Mouse (Mus musculus) limb, embryonic 11.5 days (tissue): ENCODE data around the gene Krt31. TPM values are rescaled to one million over a fixed set of nuclear protein-coding genes. Genes with fewer than 3 reads are reported as not detected.

Experiments
- ATAC-seq: fragments of 200-750 bp; cut with Nextera tagmentation; 2 replicates; pipeline ENCODE4 v1.8.0; 2017; ENCODE audit warnings: low read depth; ENCODE audit not compliant: insufficient number of reproducible peaks, low FRiP score, low TSS enrichment
- DNase-seq: peaks from one replicate; pipeline ENCODE4 v3.0.0-alpha.2; 2015; ENCODE audit warnings: low spot score
- H3K27ac ChIP-seq: fragments of 300-500 bp; sonication (generic); replicated peaks from 2 replicates; pipeline ENCODE4 v1.5.1; 2014; ENCODE audit warnings: low read depth, mild to moderate bottlenecking, low read length
- H3K27me3 ChIP-seq: fragments of 300-500 bp; sonication (generic); 2 replicates; pipeline ENCODE4 v1.6.1; 2014; ENCODE audit warnings: mild to moderate bottlenecking, low read length, mixed read lengths; ENCODE audit not compliant: control insufficient read depth, insufficient read depth
- H3K36me3 ChIP-seq: fragments of 300-500 bp; sonication (generic); 2 replicates; pipeline ENCODE4 v1.6.1; 2014; ENCODE audit warnings: mild to moderate bottlenecking, low read length, moderate library complexity, mixed read lengths; ENCODE audit not compliant: control insufficient read depth, insufficient read depth
- H3K4me1 ChIP-seq: fragments of 300-500 bp; sonication (generic); 2 replicates; pipeline ENCODE4 v1.6.1; 2014; ENCODE audit warnings: low read length, mixed read lengths; ENCODE audit not compliant: control insufficient read depth, insufficient read depth
- H3K4me2 ChIP-seq: fragments of 300-500 bp; sonication (generic); 2 replicates; pipeline ENCODE4 v1.6.1; 2014; ENCODE audit warnings: low read depth, mild to moderate bottlenecking, moderate library complexity; ENCODE audit not compliant: severe bottlenecking
- H3K4me3 ChIP-seq: fragments of 300-500 bp; sonication (generic); 2 replicates; pipeline ENCODE4 v1.5.1; 2014; ENCODE audit warnings: low read depth, low read length
- H3K9ac ChIP-seq: fragments of 300-500 bp; sonication (generic); 2 replicates; pipeline ENCODE4 v1.6.1; 2014; ENCODE audit warnings: mild to moderate bottlenecking, low read length
- H3K9me3 ChIP-seq: fragments of 300-500 bp; sonication (generic); 2 replicates; pipeline ENCODE4 v1.6.1; 2016; ENCODE audit warnings: low read length; ENCODE audit not compliant: control insufficient read depth
- WGBS: fragments of 180-500 bp; shearing (Covaris S2); extraction: QIAGEN DNeasy Blood & Tissue Kit; methylation state at CpG from one replicate; pipeline ENCODE4 v1.1.7; 2014; 5-methylcytosine and 5-hydroxymethylcytosine counted together
- polyA plus RNA-seq: library from polyadenylated mRNA; unstranded; fragments of >200 nt; fragmentation: Nextera tagmentation; extraction: Ambion mirVana; gene quantifications from 2 replicates; pipeline ENCODE4 v1.2.1, GENCODE M21; 2014

Krt31 gene
- polyA plus RNA-seq, 1 experiment from 2014 or later, result not detected

DNA sequence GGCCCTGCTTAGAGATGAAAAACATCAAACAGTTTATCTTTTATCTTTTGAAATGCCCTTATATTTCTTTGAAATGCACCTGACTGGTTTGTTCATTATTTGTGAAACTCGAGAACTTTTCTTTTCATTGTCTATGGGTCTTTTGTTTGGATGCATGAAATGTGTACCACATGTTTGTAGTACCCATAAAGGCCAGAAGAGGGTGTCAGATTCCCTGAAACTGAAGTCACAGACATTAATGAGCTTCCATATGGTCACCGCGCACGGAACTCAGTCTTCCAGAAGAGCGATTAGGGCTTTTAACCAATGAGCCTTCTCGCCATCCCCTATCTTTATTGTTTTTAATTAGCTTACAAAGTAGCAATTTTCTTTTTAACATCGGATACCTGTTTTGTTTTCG, 8.5 kb upstream of the Krt31 start:
- 75% methylated on average over 8 of the region's 8 CpGs for WGBS
- no peaks in the 10 kb centered on the region for H3K9me3 ChIP-seq
- no peak overlapping the region for H3K4me3 ChIP-seq
- no peak for DNase-seq
- no peaks in the 10 kb centered on the region for H3K36me3 ChIP-seq
- no peaks in the 10 kb centered on the region for H3K27me3 ChIP-seq
- no peak overlapping the region for H3K27ac ChIP-seq
- no peaks in the 10 kb centered on the region for H3K4me1 ChIP-seq
- no peak overlapping the region for H3K9ac ChIP-seq
- no peak for ATAC-seq
- no peak overlapping the region for H3K4me2 ChIP-seq

DNA sequence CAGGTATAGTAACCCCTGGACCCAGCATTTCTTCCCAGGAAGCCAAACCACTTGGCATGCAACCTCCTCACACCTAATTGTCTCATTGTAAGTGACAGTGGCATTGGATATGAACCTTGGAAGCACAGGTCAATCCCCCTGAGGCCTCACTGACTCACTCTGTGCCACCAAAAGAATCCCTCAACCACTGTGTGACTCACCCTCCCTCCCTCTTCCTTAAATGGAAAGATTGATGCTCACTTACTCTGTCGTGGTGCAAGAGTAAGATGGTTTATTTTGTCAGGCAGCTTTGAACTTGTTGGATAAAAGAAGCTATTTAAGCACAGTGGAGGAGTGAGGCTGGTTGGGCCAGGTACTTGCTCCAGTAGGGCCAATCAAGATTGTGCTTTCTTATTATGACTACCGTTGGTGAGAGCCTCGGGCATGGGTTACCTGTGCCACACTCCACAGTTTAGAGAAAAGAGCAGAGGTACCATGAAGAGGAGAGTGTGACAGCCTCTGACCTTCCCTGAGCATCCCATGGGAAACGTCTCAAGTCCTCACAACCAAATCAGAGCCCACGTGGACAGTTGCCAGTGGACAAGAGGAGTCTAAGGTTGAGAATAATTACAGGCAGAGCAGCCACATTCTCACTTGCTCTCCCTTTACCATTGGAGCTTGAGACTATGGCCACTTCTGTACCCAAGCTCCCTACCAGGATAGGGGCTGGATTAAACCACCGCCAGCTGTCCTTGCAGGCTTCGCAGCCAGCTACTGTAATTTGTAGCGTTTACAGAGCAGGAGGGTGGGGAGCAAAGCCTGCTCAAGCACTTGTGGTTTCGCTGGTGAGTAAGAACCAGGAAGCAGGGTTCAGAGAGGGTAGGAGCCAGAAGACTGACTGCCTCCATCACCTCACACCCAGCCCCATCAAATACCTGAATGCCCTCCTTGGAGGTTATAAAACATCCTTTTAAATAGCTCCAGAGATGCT, 5.6 kb upstream of the Krt31 start:
- Histone ChIP-seq H3K36me3 (no peaks in the 10 kb centered on the region), H3K9ac (no peak overlapping the region), H3K27me3 (no peaks in the 10 kb centered on the region), H3K27ac (no peak overlapping the region), H3K4me3 (no peak overlapping the region), H3K4me2 (no peak overlapping the region), H3K4me1 (no peaks in the 10 kb centered on the region), H3K9me3 (no peaks in the 10 kb centered on the region)
- DNase-seq (no peak), ATAC-seq (no peak)
- 78% methylated on average over 9 of the region's 9 CpGs for WGBS

- Histone ChIP-seq H3K9ac (no peak overlapping the region), H3K27me3 (no peaks in the 10 kb centered on the region), H3K4me2 (no peak overlapping the region), H3K4me1 (no peaks in the 10 kb centered on the region), H3K9me3 (no peaks in the 10 kb centered on the region), H3K27ac (no peak overlapping the region), H3K4me3 (no peak overlapping the region), H3K36me3 (no peaks in the 10 kb centered on the region)
- 90% methylated on average over 2 of the region's 2 CpGs for WGBS
- ATAC-seq (no peak), DNase-seq (no peak)
These were observed 3.2 kb downstream of the Krt31 start for GRCm38 (mm10) chr11:100047193-100047592.

- Histone ChIP-seq H3K4me3 (no peak overlapping the region), H3K4me1 (no peaks in the 10 kb centered on the region), H3K27ac (no peak overlapping the region), H3K36me3 (no peaks in the 10 kb centered on the region), H3K27me3 (no peaks in the 10 kb centered on the region), H3K4me2 (no peak overlapping the region), H3K9ac (no peak overlapping the region), H3K9me3 (no peaks in the 10 kb centered on the region)
- 72% methylated on average over 6 of the region's 6 CpGs for WGBS
- DNase-seq (no peak), ATAC-seq (no peak)
These were observed 4.0 kb downstream of the Krt31 start for GRCm38 (mm10) chr11:100046303-100046866.

DNA sequence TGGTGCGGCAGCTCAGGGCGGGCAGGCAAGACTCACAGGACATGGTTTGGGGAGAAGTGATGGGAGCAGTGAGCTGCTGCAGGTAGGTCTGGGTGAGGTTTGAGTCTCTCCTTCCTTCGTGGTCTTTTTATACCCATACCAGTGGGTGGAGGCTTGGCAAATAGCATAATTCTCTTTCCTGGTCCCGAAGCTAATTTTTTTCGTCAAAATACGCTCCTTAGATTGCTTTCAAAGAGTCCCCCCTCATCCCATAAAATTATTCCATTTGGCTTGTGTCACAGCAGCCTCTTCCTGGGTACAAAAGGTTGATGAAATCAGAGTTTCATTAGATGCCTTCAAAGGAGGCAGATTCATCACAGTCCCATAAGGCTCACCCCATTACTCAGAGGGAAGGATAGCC, 8.9 kb downstream of the Krt31 start, which contains the start of gene Krt34:
Gene Krt34 (minus strand): TSS at position 101 of the 400 bp plus-strand sequence.
- Histone ChIP-seq H3K9ac (no peak within 1 kb of the TSS), H3K4me3 (no peak within 1 kb of the TSS), H3K4me2 (no peak within 1 kb of the TSS), H3K9me3 (no peaks in the 10 kb centered on the region), H3K36me3 (no peaks in the 10 kb centered on the region), H3K27me3 (no peaks in the 10 kb centered on the region), H3K27ac (no peak within 1 kb of the TSS), H3K4me1 (no peaks in the 10 kb centered on the region)
- WGBS, result 79% methylated on average over 6 of the region's 6 CpGs
- DNase-seq (no peak), ATAC-seq (no peak)

DNA sequence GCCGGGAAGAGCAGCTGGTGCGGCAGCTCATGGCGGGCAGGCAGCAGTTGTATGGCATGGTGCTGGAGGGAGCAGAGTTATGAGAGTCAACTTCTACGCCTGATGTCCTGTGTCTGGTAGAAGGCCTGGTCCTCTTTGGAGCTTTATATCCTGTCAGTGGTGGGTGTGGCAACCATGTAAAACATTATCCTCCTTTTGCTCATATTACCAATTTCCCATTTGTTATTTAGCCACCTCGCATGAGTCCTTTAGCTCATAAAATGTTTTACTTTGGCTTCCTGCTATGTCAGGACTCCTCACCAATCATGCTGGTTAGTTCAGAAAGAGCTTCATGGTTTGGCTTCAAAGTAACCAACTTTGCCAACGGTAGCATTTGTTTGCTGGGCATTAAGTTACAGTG, 20.6 kb downstream of the Krt31 start, which contains the start of gene Krt33b:
Gene Krt33b (minus strand): TSS at position 101 of the 400 bp plus-strand sequence.
- DNase-seq, result no peak
- Histone ChIP-seq H3K4me3 (no peak within 1 kb of the TSS), H3K36me3 (no peaks in the 10 kb centered on the region), H3K27ac (no peak within 1 kb of the TSS), H3K4me2 (no peak within 1 kb of the TSS), H3K9me3 (no peaks in the 10 kb centered on the region), H3K9ac (no peak within 1 kb of the TSS), H3K4me1 (no peaks in the 10 kb centered on the region), H3K27me3 (no peaks in the 10 kb centered on the region)
- ATAC-seq, result no peak
- WGBS, result 89% methylated on average over 6 of the region's 6 CpGs

- H3K9ac ChIP-seq, result no peak overlapping the region
- no peak overlapping the region for H3K4me2 ChIP-seq
- H3K27ac ChIP-seq, result no peak overlapping the region
- H3K36me3 ChIP-seq, result no peaks in the 10 kb centered on the region
- H3K4me3 ChIP-seq, result no peak overlapping the region
- no peaks in the 10 kb centered on the region for H3K27me3 ChIP-seq
- no peaks in the 10 kb centered on the region for H3K4me1 ChIP-seq
- no peak for ATAC-seq
- 85% methylated on average over 5 of the region's 5 CpGs for WGBS
- no peak for DNase-seq
- no peaks in the 10 kb centered on the region for H3K9me3 ChIP-seq
These were observed 28.9 kb downstream of the Krt31 start for GRCm38 (mm10) chr11:100021438-100021837.

DNA sequence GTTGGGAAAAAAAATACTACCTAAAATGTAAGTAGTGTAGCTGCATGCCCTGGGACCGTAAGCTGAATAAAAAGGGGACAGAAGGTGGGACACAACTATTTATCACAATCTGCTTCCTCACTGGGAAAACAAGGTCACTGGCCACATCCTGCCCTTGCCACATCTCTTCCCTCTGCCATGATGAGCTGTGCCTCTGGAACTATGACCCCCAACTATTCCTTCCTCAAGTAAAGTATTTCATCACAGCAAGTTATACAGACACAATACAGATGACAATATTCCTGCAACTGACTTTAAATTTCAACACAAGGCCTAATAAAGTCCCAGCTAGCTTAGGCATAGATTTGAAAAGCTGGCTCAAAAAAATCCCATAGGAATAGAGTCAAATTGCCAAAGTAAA, 30.9 kb downstream of the Krt31 start:
- H3K36me3 ChIP-seq, result no peaks in the 10 kb centered on the region
- H3K27me3 ChIP-seq, result no peaks in the 10 kb centered on the region
- H3K9ac ChIP-seq, result no peak overlapping the region
- no peaks in the 10 kb centered on the region for H3K9me3 ChIP-seq
- H3K4me3 ChIP-seq, result no peak overlapping the region
- no peak overlapping the region for H3K27ac ChIP-seq
- H3K4me2 ChIP-seq, result no peak overlapping the region
- DNase-seq (no peak), ATAC-seq (no peak)
- WGBS, result 97% methylated on average over 1 of the region's 1 CpGs
- H3K4me1 ChIP-seq, result no peaks in the 10 kb centered on the region
